Mouse (Mus musculus) liver, embryonic 14.5 days (tissue): ENCODE results near the gene Auh. TPM values are rescaled to one million over a fixed set of nuclear protein-coding genes. Genes with fewer than 3 reads are reported as not detected.

Experiments used
- ATAC-seq: fragments of 200-750 bp; cut with Nextera tagmentation; 2 replicates; pipeline ENCODE4 v1.8.0; 2017; ENCODE audit warnings: moderate number of reproducible peaks, mild to moderate bottlenecking, moderate library complexity; ENCODE audit not compliant: insufficient read depth
- DNase-seq, 3 experiments: peaks; one replicate each; pipeline ENCODE4 v3.0.0-alpha.2; 2012 to 2013; ENCODE audit warnings: low read depth in 3 of 3, low spot score in 3 of 3
- H3K27ac ChIP-seq: fragments of 300-500 bp; sonication (generic); 2 replicates; pipeline ENCODE4 v1.5.1; 2014; ENCODE audit warnings: moderate library complexity, mild to moderate bottlenecking, control low read depth, inconsistent platforms
- H3K27me3 ChIP-seq: fragments of 300-500 bp; sonication (generic); 2 replicates; pipeline ENCODE4 v1.6.1; 2014; ENCODE audit warnings: mild to moderate bottlenecking, low read length, moderate library complexity; ENCODE audit not compliant: control insufficient read depth, insufficient read depth
- H3K36me3 ChIP-seq: fragments of 300-500 bp; sonication (generic); replicated peaks from 2 replicates; pipeline ENCODE4 v1.6.1; 2014; ENCODE audit warnings: low read depth; ENCODE audit not compliant: control insufficient read depth, insufficient read depth
- H3K4me1 ChIP-seq, 2 experiments: fragments of 200-500 bp in 1 of 2; fragments of 300-500 bp in 1 of 2; sonication (generic) in 1 of 2; replicated peaks; 2 replicates each; pipeline ENCODE4 v1.6.1; 2012 to 2014; ENCODE audit warnings: antibody characterized with exemption in 1 of 2, inconsistent platforms in 1 of 2, low read length in 1 of 2; ENCODE audit not compliant: control insufficient read depth in 2 of 2, insufficient read depth in 2 of 2
- H3K4me2 ChIP-seq: fragments of 300-500 bp; sonication (generic); 2 replicates; pipeline ENCODE4 v1.6.1; 2014; ENCODE audit warnings: low read depth, mild to moderate bottlenecking, control low read depth, moderate library complexity
- H3K4me3 ChIP-seq, 2 experiments: fragments of 200-500 bp in 1 of 2; fragments of 300-500 bp in 1 of 2; sonication (generic) in 1 of 2; 2 replicates each; pipeline ENCODE4 v1.5.1; 2012 to 2014; ENCODE audit warnings: low read depth in 2 of 2, low read length in 2 of 2, mild to moderate bottlenecking in 2 of 2, control low read depth in 1 of 2, inconsistent platforms in 1 of 2, moderate library complexity in 1 of 2; ENCODE audit not compliant: insufficient read depth in 1 of 2
- H3K9ac ChIP-seq: fragments of 300-500 bp; sonication (generic); replicated peaks from 2 replicates; pipeline ENCODE4 v1.6.1; 2014; ENCODE audit warnings: mild to moderate bottlenecking, control low read depth, moderate library complexity
- H3K9me3 ChIP-seq: fragments of 300-500 bp; sonication (generic); 2 replicates; pipeline ENCODE4 v1.6.1; 2016; ENCODE audit warnings: low read length, mixed read lengths; ENCODE audit not compliant: control insufficient read depth
- CTCF ChIP-seq: IDR thresholded peaks from 2 replicates; pipeline ENCODE4 v1.5.1; 2016; ENCODE audit warnings: antibody characterized with exemption, low read depth, control low read depth
- EP300 ChIP-seq: IDR thresholded peaks from 2 replicates; pipeline ENCODE4 v1.6.1; 2016; ENCODE audit warnings: antibody characterized with exemption, low read depth
- WGBS: fragments of 180-500 bp; shearing (Covaris S2); extraction: QIAGEN DNeasy Blood & Tissue Kit; methylation state at CpG from one replicate; pipeline ENCODE4 v1.1.7; 2014; ENCODE audit not compliant: insufficient replicate concordance; 5-methylcytosine and 5-hydroxymethylcytosine counted together
- polyA plus RNA-seq, 2 experiments: library from polyadenylated mRNA; depleted of rRNA in 1 of 2; stranded (reverse) in 1 of 2; unstranded in 1 of 2; fragments of >200 nt; fragmentation: Nextera tagmentation in 1 of 2; extraction: Ambion mirVana in 1 of 2; gene quantifications; 2 replicates each; pipeline versions ENCODE4 v1.2.1 to v1.2.3; 2012 to 2014

Auh gene
- polyA plus RNA-seq, 2 experiments: 16.1 to 26.5 TPM

GRCm38 (mm10) chr13:52847481-52847880 is 82.0 kb downstream of the Auh start:
- H3K27ac ChIP-seq: no peak overlapping the region
- no peaks in the 10 kb centered on the region for H3K9me3 ChIP-seq
- TF ChIP-seq EP300: no peak
- TF ChIP-seq CTCF: no peak
- WGBS: 70% methylated on average over 8 of the region's 8 CpGs
- no peaks in the 10 kb centered on the region for H3K27me3 ChIP-seq
- DNase-seq: no peak
- H3K4me2 ChIP-seq: no peak overlapping the region
- H3K4me1 ChIP-seq: no peaks in the 10 kb centered on the region; a peak in 1 of 4 replicates
- H3K36me3 ChIP-seq: no peaks in the 10 kb centered on the region
- H3K4me3 ChIP-seq: no peak overlapping the region
- H3K9ac ChIP-seq: no peak overlapping the region
- ATAC-seq: no peak

DNA sequence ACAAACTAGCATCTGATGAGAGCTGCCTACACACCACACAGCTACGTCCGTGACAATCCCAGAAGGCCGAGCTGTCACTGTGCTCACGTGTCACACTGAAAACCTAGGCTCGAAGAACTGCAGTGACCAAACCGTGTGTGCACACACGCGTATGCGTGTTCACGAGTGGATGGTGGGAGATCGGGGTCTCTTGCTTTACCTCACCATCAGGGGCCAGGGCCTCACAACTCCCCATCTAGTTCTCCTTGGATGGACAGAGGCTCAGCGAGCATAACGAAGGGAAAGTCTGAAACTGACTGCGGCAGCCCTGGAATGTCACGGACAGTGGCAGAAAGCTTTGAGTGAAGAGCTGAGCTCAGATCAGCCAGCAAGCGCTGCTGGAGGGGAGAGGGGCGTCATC is 82.4 kb downstream of the Auh start:
- H3K9ac ChIP-seq: no peak overlapping the region
- no peaks in the 10 kb centered on the region for H3K36me3 ChIP-seq
- H3K4me2 ChIP-seq: no peak overlapping the region
- no peak overlapping the region for H3K27ac ChIP-seq
- no peaks in the 10 kb centered on the region for H3K27me3 ChIP-seq
- H3K4me1 ChIP-seq: no peaks in the 10 kb centered on the region; a peak in 1 of 4 replicates
- TF ChIP-seq CTCF: no peak
- no peak for TF ChIP-seq EP300
- ATAC-seq (no peak), DNase-seq (no peak)
- WGBS: 88% methylated on average over 17 of the region's 17 CpGs
- no peak overlapping the region for H3K4me3 ChIP-seq
- H3K9me3 ChIP-seq: no peaks in the 10 kb centered on the region

- no peak for TF ChIP-seq EP300
- no peak for TF ChIP-seq CTCF
- Histone ChIP-seq H3K4me3 (no peak overlapping the region), H3K27ac (no peak overlapping the region), H3K9ac (no peak overlapping the region), H3K4me2 (no peak overlapping the region), H3K36me3 (no peaks in the 10 kb centered on the region), H3K9me3 (no peaks in the 10 kb centered on the region), H3K27me3 (no peaks in the 10 kb centered on the region), H3K4me1 (no peaks in the 10 kb centered on the region)
- DNase-seq (no peak), ATAC-seq (no peak)
- 67% methylated on average over 4 of the region's 4 CpGs for WGBS
Measured at GRCm38 (mm10) chr13:52845618-52846017, 83.9 kb downstream of the Auh start.

- Histone ChIP-seq H3K27ac (no peak overlapping the region), H3K4me2 (no peak overlapping the region), H3K4me3 (no peak overlapping the region), H3K27me3 (no peaks in the 10 kb centered on the region), H3K4me1 (no peaks in the 10 kb centered on the region), H3K9ac (no peak overlapping the region), H3K36me3 (no peaks in the 10 kb centered on the region), H3K9me3 (no peaks in the 10 kb centered on the region)
- no peak for ATAC-seq
- no peak for DNase-seq
- WGBS: 59% methylated on average over 10 of the region's 10 CpGs
- TF ChIP-seq CTCF (no peak), EP300 (no peak)
Measured at GRCm38 (mm10) chr13:52843536-52844178, 85.8 kb downstream of the Auh start.

DNA sequence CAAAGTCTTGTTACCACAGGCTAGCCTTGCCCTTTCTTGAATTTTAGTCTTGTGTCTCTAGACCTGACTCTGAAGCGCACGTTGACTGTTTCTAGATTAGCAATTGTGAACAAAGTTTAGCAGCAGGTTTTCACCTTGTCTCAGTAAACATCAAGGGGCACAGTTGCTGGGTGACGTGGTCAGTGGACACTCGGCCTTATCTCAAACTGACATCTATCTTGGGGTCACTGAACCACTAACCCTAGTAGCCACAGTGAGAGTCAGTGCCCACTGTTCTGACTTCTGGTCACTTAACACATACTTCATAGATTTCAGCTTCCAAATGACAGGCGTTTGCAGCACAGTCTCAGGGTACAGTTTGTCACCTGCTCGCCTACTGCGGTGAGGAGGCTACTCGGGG is 93.2 kb downstream of the Auh start:
- Histone ChIP-seq H3K4me3 (no peak overlapping the region), H3K27ac (no peak overlapping the region), H3K9ac (no peak overlapping the region), H3K9me3 (no peaks in the 10 kb centered on the region), H3K4me2 (no peak overlapping the region), H3K4me1 (peaks cover 17 to 22% of the 10 kb centered on the region in 2 experiments), H3K36me3 (no peaks in the 10 kb centered on the region), H3K27me3 (no peaks in the 10 kb centered on the region)
- TF ChIP-seq CTCF: no peak
- no peak for TF ChIP-seq EP300
- ATAC-seq (no peak), DNase-seq (no peak)
- WGBS: 72% methylated on average over 8 of the region's 8 CpGs
